Mouse (Mus musculus): ENCODE data around the gene Galm. TPM values are rescaled to one million over a fixed set of nuclear protein-coding genes. Genes with fewer than 3 reads are reported as not detected.
"Not testable (repeated sequence)": the region's sequence is repeated elsewhere in the genome, so short reads cannot be mapped to it uniquely, and the experiment has no call there.

Gene Galm
- polyA plus RNA-seq, 1 experiment from 2014 or later = 12.9 TPM

DNA sequence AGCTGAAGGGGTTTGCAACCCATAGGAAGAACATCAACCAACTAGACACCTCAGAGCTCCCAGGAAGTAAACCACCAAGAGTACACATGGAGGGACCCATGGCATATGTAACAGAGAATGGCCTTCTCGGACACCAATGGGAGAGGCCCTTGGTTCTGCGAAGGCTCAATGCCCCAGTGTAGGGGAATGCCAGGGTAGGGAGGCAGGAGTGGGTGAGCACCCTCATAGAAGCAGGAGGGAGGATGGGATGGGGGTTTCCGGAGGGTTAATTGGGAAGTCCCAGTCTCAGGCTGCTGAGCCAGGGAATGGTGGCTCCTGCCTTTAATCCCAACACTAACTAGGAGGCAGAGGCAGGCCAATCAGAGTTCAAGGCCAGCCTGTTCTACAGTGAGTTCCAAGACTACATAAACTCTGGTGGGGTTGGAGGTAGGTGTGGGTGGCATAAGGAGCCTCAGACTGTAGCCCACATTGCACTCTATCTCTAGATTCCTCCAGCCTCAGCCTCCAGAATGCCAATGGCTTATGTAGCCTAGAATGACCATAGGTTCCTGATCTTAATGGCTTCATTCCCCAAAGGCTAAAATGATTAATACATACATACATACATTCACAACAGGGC is 72.0 kb downstream of the Galm start:
- H3K4me1 ChIP-seq = no peaks in the 10 kb centered on the region
- WGBS = 94% methylated on average over 3 of the region's 3 CpGs
- peaks cover 71% of the 10 kb centered on the region for H3K36me3 ChIP-seq
- no peaks in the 10 kb centered on the region for H3K9me3 ChIP-seq
- no peaks in the 10 kb centered on the region for H3K27me3 ChIP-seq
- no peak overlapping the region for H3K9ac ChIP-seq
- ATAC-seq (ENCODE audit: insufficient number of reproducible peaks, low FRiP score, low TSS enrichment, low read depth) = no peak
- H3K4me2 ChIP-seq = no peak overlapping the region
- no peak overlapping the region for H3K4me3 ChIP-seq
- no peak overlapping the region for H3K27ac ChIP-seq

DNA sequence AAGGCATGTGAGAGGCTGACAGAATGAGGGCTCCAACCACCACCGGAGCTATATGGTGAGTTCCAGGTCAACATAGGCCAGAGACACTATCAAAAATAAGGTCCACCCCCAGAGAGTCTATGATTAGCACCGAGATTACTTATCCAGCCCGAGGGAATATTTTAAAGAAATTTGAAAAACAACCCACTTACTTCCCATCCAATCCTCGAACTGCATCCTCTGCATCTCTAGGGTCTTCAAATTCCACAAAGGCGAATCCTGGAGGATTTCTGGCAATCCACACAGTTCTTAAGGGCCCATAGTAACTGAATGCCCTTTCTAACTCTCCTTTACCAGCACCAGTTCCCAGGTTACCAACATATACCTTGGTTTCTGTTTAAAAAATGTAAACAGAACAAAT is 78.4 kb downstream of the Galm start:
- peak overlapping the region; percentile 99; the same call in 1 of the 2 replicates for H3K27ac ChIP-seq
- H3K9me3 ChIP-seq = no peaks in the 10 kb centered on the region
- H3K4me1 ChIP-seq = peaks cover 9% of the 10 kb centered on the region
- peak overlapping the region; percentile 95 for H3K4me3 ChIP-seq
- ATAC-seq (ENCODE audit: insufficient number of reproducible peaks, low FRiP score, low TSS enrichment, low read depth) = no peak
- H3K27me3 ChIP-seq = no peaks in the 10 kb centered on the region
- H3K9ac ChIP-seq = peak overlapping the region; percentile 99
- WGBS = 19% methylated on average over 5 of the region's 5 CpGs
- peak overlapping the region; percentile 61 for H3K4me2 ChIP-seq
- H3K36me3 ChIP-seq = peaks cover 31% of the 10 kb centered on the region

DNA sequence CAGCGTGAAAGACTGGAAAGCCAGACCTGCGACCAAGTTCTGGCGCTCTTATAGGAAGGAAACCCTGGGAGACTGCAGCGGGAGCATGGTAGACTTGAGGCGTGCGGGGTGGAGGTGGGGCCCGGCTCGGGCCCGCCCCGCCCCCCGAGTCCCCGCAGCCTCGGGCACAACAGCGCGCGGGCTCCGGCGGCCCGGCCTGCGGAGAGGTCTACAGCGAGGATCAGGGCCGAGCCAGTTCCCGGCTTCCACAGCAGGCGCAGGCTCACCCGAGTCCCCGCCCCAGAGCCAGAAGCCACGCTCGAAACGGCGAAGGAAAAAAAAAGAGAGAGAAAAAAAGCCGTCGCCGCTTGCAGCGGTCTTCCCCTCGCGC is 79.0 kb downstream of the Galm start:
- H3K27ac ChIP-seq = peak overlapping the region; percentile 99
- H3K9me3 ChIP-seq = no peaks in the 10 kb centered on the region
- H3K36me3 ChIP-seq = peaks cover 28% of the 10 kb centered on the region
- H3K4me2 ChIP-seq = peak overlapping the region; percentile 61
- H3K9ac ChIP-seq = peak overlapping the region; percentile 99
- peak overlapping the region; percentile 95 for H3K4me3 ChIP-seq
- no peak for ATAC-seq (ENCODE audit: insufficient number of reproducible peaks, low FRiP score, low TSS enrichment, low read depth)
- under 1% methylated on average over 35 of the region's 36 CpGs for WGBS
- H3K27me3 ChIP-seq = no peaks in the 10 kb centered on the region
- peaks cover 9% of the 10 kb centered on the region for H3K4me1 ChIP-seq

DNA sequence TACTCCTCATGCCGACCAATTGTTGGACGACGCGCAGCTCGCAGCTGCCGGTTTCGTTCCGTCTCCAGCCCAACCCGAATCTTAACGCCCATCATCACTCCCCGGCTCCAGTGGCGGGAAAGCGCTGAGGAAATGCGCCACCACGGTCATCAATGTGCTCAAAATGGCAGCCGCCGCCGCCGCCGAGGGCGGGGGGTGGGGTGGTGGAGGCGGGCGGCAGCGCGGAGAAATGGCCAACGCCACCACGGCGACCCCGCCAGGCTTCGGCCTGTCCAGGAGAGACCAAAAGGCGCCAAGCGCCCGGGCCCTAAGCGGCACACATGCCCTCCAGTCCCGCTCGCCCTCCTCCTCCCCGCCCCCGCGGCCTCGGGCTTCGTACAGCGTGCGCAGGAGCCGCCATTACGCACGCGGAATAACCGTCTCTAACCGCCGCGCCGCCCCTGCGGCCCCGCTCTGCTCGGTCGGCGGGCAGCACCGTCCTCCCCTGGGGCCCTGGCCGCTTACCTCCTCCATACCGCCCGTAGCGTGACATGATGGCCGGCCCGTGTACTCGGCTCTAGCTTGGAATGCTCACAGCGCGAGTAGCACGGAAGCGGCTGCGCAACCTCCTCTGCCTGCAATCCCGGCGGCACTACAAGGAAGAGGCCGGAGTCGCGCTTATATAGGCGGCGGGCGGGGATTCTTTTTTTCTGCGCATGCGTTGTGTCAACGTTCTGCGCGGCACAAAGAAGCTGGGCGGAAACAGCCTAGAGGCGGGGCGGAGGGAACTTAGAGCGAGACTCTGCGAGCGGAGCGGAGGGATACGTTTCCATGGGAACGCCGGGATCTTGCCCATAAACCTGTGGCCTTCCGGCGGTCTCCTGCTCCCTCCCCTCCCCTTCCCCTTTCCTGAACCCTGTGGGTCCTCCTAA is 79.7 kb downstream of the Galm start, which contains the start of the genes Srsf7 and Ttc39d:
Gene Srsf7, minus strand, starts transcription at position 637 of the 911 bp plus-strand sequence.
Gene Ttc39d, plus strand, starts transcription at position 790 of the 911 bp plus-strand sequence.
- Histone ChIP-seq H3K4me2 (peak within 1 kb of the TSS; percentile 61), H3K36me3 (peaks cover 23% of the 10 kb centered on the region), H3K9ac (peak within 1 kb of the TSS; percentile 99), H3K27me3 (no peaks in the 10 kb centered on the region), H3K4me1 (peaks cover 9% of the 10 kb centered on the region), H3K9me3 (no peaks in the 10 kb centered on the region), H3K4me3 (peak within 1 kb of the TSS; percentile 95), H3K27ac (peak within 1 kb of the TSS; percentile 99)
- peak; percentile 94 for ATAC-seq (ENCODE audit: insufficient number of reproducible peaks, low FRiP score, low TSS enrichment, low read depth)
- under 1% methylated on average over 82 of the region's 95 CpGs for WGBS

DNA sequence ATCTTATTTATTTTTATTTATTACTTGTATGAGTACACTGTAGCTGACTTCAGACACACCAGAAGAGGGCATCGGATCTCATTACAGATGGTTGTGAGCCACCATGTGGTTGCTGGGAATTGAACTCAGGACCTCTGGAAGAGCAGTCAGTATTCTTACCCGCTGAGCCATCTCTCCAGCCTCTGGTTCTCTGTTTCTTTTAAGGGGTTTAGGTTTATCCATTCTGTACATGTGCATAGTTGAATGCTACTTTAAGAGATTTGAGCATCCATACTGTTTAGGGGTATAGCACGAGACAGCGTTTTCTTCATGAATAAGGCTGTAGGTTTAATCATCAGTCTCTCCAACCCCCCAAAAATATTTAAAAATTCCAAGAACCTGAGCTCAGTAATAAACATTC is 86.7 kb downstream of the Galm start:
- not testable (repeated sequence) for H3K4me1 ChIP-seq; H3K36me3 ChIP-seq; H3K4me3 ChIP-seq; H3K27ac ChIP-seq; H3K27me3 ChIP-seq; ATAC-seq (ENCODE audit: insufficient number of reproducible peaks, low FRiP score, low TSS enrichment, low read depth); H3K9ac ChIP-seq; H3K9me3 ChIP-seq; H3K4me2 ChIP-seq
- 91% methylated on average over 4 of the region's 4 CpGs for WGBS

DNA sequence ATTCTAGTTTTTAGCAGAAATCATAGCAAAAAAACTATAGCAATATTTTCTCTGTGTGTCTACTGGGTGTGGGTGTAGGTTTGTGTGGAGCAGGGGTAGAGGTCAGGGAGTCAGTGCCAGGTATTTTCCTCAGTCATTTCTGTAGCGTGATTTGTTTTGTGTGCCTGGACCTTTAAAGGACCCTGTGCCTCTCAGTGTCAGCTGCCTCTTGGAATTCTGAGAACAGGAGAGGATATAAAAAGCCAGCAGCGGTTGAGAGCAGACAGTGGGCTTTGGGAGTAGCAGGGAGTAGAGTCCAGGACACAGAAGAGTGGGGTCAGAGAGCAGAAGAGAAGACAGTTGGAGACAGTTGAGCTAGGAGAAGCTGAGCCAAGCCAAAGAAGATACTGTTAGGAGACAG is 92.9 kb downstream of the Galm start:
- H3K4me1 ChIP-seq = 0 out of 2 replicates have a peak, but pooled peaks cover 3% of the 10 kb centered on the region
- ATAC-seq (ENCODE audit: insufficient number of reproducible peaks, low FRiP score, low TSS enrichment, low read depth) = no peak
- H3K27ac ChIP-seq = no peak overlapping the region
- H3K9ac ChIP-seq = no peak overlapping the region
- no peak overlapping the region for H3K4me3 ChIP-seq
- H3K27me3 ChIP-seq = no peaks in the 10 kb centered on the region
- no peaks in the 10 kb centered on the region for H3K36me3 ChIP-seq
- 69% methylated on average over 2 of the region's 2 CpGs for WGBS
- no peaks in the 10 kb centered on the region for H3K9me3 ChIP-seq
- no peak overlapping the region for H3K4me2 ChIP-seq

DNA sequence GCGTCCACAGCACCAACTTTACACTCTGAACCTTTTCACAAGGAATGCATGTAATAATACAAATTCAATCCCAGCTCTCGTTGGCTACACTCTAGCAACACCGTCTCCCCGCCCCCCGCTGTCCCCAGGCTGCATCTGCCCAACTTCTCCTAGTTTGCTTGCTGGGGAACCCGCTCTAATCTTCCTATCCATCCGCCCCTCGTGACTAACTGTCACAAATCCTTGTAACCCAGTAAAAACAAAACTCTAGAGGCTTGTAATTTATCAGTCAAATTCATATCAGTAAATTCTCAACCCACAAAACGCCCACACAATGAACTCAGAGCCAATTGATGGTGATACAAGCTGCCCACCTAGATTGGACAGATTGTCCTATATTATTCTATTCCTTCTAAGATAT is 93.9 kb downstream of the Galm start:
- WGBS = 64% methylated on average over 9 of the region's 9 CpGs
- no peak for ATAC-seq (ENCODE audit: insufficient number of reproducible peaks, low FRiP score, low TSS enrichment, low read depth)
- H3K27me3 ChIP-seq = no peaks in the 10 kb centered on the region

DNA sequence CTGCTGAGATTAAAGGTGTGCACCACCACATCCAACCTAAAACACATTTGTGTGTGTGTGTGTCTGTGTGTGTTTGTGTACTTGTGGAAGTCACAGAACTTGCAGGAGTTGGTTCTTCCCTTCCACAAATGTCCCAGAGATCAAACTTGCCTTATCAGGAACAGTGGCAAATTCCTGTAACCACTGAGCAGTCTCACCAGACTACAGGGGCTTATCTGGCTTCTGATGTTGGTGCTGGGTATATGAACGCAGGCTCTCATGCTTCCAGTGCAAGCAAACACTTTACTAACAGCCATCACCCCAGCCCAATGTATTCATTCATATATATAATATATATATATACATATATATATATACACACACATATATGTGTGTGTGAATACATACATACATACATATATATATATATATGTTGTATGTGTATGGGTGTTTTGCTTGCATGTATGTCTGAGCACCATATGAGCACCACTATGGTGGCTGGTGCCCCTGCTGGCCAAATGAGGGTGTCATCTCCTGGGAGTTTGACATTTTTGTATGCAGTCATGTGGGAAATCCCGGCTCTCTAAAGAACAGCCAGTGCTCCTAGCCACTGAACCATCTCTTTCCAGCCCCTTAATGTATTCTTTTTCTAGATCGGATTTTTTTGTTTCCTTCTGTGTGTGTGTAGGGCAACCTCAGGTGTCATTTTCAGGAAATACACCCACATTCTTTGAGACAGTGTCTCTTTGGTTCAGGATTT is 94.8 kb downstream of the Galm start:
- Histone ChIP-seq H3K4me3 (no peak overlapping the region), H3K9ac (no peak overlapping the region), H3K9me3 (no peaks in the 10 kb centered on the region), H3K4me1 (peaks cover 3% of the 10 kb centered on the region; the same call in 1 of the 2 replicates), H3K4me2 (no peak overlapping the region), H3K27me3 (no peaks in the 10 kb centered on the region), H3K36me3 (no peaks in the 10 kb centered on the region), H3K27ac (no peak overlapping the region)
- ATAC-seq (ENCODE audit: insufficient number of reproducible peaks, low FRiP score, low TSS enrichment, low read depth) = no peak
- 82% methylated on average over 3 of the region's 3 CpGs for WGBS

More for the DNA sequence above, 93.9 kb downstream of the Galm start:
- no peaks in the 10 kb centered on the region for H3K36me3 ChIP-seq
- H3K4me3 ChIP-seq = no peak overlapping the region
- H3K4me2 ChIP-seq = no peak overlapping the region
- H3K27ac ChIP-seq = no peak overlapping the region
- H3K9ac ChIP-seq = no peak overlapping the region
- H3K9me3 ChIP-seq = no peaks in the 10 kb centered on the region
- H3K4me1 ChIP-seq = 0 out of 2 replicates have a peak, but pooled peaks cover 3% of the 10 kb centered on the region

DNA sequence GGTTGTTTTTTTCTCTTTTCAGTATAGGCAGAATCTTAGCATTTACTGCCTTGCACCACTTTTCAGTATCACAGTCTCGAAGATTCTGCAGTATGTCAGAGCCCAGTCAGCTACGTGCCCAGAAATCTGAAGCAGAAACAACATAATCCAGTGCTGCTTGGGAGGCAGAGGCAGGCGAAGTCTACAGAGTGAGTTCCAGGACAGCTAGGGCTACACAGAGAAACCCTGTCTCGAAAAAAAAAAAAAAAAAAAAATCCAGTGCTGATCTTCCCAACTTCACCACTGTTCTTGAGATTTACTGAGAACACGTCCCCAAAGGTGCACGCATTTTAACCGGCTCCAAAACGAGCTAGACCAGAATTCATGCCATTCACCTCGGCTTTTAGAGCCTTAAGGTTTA is 96.6 kb downstream of the Galm start:
- ATAC-seq (ENCODE audit: insufficient number of reproducible peaks, low FRiP score, low TSS enrichment, low read depth) = peak; percentile 50; the same call in 1 of the 2 replicates
- 10% methylated on average over 9 of the region's 9 CpGs for WGBS
- Histone ChIP-seq H3K36me3 (no peaks in the 10 kb centered on the region; the same call in 1 of the 2 replicates), H3K4me2 (peak overlapping the region; percentile 61), H3K27ac (peak overlapping the region; percentile 92), H3K9me3 (no peaks in the 10 kb centered on the region), H3K4me3 (peak overlapping the region; percentile 60), H3K27me3 (no peaks in the 10 kb centered on the region), H3K9ac (peak overlapping the region; percentile 66), H3K4me1 (peaks cover 3% of the 10 kb centered on the region; the same call in 1 of the 2 replicates)

DNA sequence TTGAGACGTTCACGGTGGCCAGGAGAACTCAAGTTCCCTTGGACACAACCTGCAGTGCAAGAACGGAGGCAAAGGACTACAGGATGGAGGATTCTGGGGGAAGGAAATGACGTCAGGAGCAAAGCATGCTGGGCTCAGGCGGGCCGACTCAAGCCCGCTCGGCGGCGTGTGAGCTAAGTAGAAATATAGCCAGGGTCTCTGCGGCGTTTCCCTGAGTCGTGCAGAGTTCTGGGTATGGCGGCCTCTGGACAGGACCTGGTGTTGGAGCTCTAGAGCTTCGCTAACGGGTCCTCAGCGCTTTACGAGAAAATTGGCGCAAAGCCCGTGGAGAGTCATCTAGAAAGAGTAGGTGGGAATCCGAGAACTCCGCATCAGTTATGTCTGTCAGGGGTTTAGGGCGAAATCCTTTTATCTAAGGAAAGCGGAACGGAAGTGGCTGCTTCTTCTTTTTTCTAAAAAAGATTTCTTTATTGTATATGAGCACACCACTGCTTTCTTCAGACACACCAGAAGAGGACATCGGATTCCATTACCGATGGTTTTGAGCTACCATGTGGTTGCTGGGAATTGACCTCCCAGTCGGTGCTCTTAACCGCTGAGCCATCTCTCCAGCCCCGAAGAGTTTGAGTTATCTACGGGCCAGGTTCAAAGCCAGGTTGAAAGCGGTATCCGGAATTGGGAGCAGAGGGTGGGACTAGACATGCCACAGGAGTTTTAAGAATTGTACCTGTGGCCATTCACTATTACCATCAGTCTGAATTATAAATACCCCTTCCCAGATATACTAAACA is 97.2 kb downstream of the Galm start, which contains the start of gene Gemin6:
Gene Gemin6, plus strand, starts transcription at position 116 of the 791 bp plus-strand sequence.
- H3K4me2 ChIP-seq = peak within 1 kb of the TSS; percentile 61
- no peaks in the 10 kb centered on the region; the same call in 1 of the 2 replicates for H3K36me3 ChIP-seq
- H3K4me1 ChIP-seq = peaks cover 6% of the 10 kb centered on the region
- ATAC-seq (ENCODE audit: insufficient number of reproducible peaks, low FRiP score, low TSS enrichment, low read depth) = peak; percentile 93
- H3K9me3 ChIP-seq = no peaks in the 10 kb centered on the region
- H3K4me3 ChIP-seq = peak within 1 kb of the TSS; percentile 60
- no peaks in the 10 kb centered on the region for H3K27me3 ChIP-seq
- WGBS = under 1% methylated on average over 33 of the region's 33 CpGs
- H3K9ac ChIP-seq = peak within 1 kb of the TSS; percentile 66
- H3K27ac ChIP-seq = peak within 1 kb of the TSS; percentile 92

DNA sequence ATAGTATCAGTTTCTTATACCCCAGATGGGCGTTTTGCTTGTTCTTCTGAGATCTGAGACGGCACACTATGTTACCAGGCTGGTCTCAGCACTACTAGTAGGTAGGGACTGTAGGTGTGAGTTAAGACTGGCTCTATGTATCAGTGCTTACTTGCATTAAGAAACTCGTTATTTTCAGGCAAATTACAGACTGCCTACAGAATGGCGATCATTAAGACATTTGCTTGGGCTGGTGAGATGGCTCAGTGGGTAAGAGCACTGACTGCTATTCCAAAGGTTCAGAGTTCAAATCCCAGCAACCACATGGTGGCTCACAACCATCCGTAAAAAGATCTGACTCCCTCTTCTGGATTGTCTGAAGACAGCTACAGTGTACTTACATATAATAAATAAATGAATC is 97.9 kb downstream of the Galm start:
- 56% methylated on average over 5 of the region's 5 CpGs for WGBS
- ATAC-seq (ENCODE audit: insufficient number of reproducible peaks, low FRiP score, low TSS enrichment, low read depth); H3K36me3 ChIP-seq; H3K4me1 ChIP-seq; H3K9me3 ChIP-seq; H3K27me3 ChIP-seq: not testable (repeated sequence)
- H3K4me2 ChIP-seq = peak overlapping the region; percentile 61
- H3K27ac ChIP-seq = peak overlapping the region; percentile 92; the same call in 1 of the 2 replicates
- H3K9ac ChIP-seq = peak overlapping the region; percentile 66; the same call in 1 of the 2 replicates
- peak overlapping the region; percentile 60 for H3K4me3 ChIP-seq
